Mouse (Mus musculus) cortical plate, adult 2 months (tissue): ENCODE data around the gene Cldn9. TPM values are rescaled to one million over a fixed set of nuclear protein-coding genes. Genes with fewer than 3 reads are reported as not detected.
A peak's percentile ranks its signal among the peaks of the same experiment; 100 is the strongest.

Source experiments
- H3K27ac ChIP-seq: fragments of 200-500 bp; 2 replicates; pipeline ENCODE4 v1.5.1; 2012; ENCODE audit warnings: low read length, control low read depth, inconsistent platforms; ENCODE audit not compliant: insufficient read depth
- H3K4me1 ChIP-seq: fragments of 200-500 bp; 2 replicates; pipeline ENCODE4 v1.6.1; 2011; ENCODE audit warnings: low read length; ENCODE audit not compliant: control insufficient read depth, insufficient read depth
- H3K4me3 ChIP-seq: fragments of 200-500 bp; 2 replicates; pipeline ENCODE4 v1.5.1; 2011; ENCODE audit warnings: mild to moderate bottlenecking, low read length, control low read depth; ENCODE audit not compliant: insufficient read depth
- CTCF ChIP-seq: fragments of 200-500 bp; IDR thresholded peaks from 2 replicates; pipeline ENCODE4 v1.5.1; 2011; ENCODE audit warnings: mild to moderate bottlenecking, control low read depth, low read length; ENCODE audit not compliant: insufficient read depth; ENCODE audit errors: extremely low read depth
- POLR2A ChIP-seq: fragments of 200-500 bp; IDR thresholded peaks from 2 replicates; pipeline ENCODE4 v1.6.1; 2011; ENCODE audit warnings: mild to moderate bottlenecking, low read length, control low read depth; ENCODE audit not compliant: insufficient read depth; ENCODE audit errors: extremely low read depth
- polyA plus RNA-seq: library from polyadenylated mRNA; depleted of rRNA; stranded (reverse); fragments of >200 nt; gene quantifications from 2 replicates; pipeline ENCODE4 v1.2.3, GENCODE M21; 2012; rRNA removed

Cldn9 gene
- 0.13 and 0.21 TPM in 2 replicates for polyA plus RNA-seq

GRCm38 (mm10) chr17:23683856-23684672 is at the start of gene Cldn9:
Gene Cldn9, minus strand, starts transcription at chr17:23684026.
- TF ChIP-seq CTCF = no peak
- Histone ChIP-seq H3K27ac (no peak within 1 kb of the TSS), H3K4me3 (no peak within 1 kb of the TSS), H3K4me1 (no peaks in the 10 kb centered on the region)

- Histone ChIP-seq H3K27ac (no peak overlapping the region), H3K4me1 (peaks cover 2% of the 10 kb centered on the region; the same call in 1 of the 2 replicates), H3K4me3 (no peak overlapping the region)
- TF ChIP-seq CTCF (no peak), POLR2A (no peak)
Measured at GRCm38 (mm10) chr17:23730441-23730840, 46.6 kb upstream of the Cldn9 start.

- TF ChIP-seq CTCF = no peak
- TF ChIP-seq POLR2A = no peak
Measured at GRCm38 (mm10) chr17:23726758-23727142, 42.9 kb upstream of the Cldn9 start.

GRCm38 (mm10) chr17:23725999-23726757 is 42.4 kb upstream of the Cldn9 start, which contains the start of gene Pkmyt1:
Gene Pkmyt1, plus strand, starts transcription at chr17:23726336.
- TF ChIP-seq CTCF = no peak
- peak; percentile 85; the same call in 1 of the 2 replicates for TF ChIP-seq POLR2A
- H3K4me3 ChIP-seq = peak within 1 kb of the TSS; percentile 47
- H3K4me1 ChIP-seq = peaks cover 2% of the 10 kb centered on the region; the same call in 1 of the 2 replicates
- H3K27ac ChIP-seq = peak within 1 kb of the TSS; percentile 69; the same call in 1 of the 2 replicates

More at GRCm38 (mm10) chr17:23726758-23727142, 42.9 kb upstream of the Cldn9 start:
- Histone ChIP-seq H3K27ac (0 out of 2 replicates have a peak overlapping the region, but pooled peaks have one; percentile 2), H3K4me3 (peak overlapping the region; percentile 47), H3K4me1 (peaks cover 2% of the 10 kb centered on the region; the same call in 1 of the 2 replicates)

- peaks cover 2% of the 10 kb centered on the region; the same call in 1 of the 2 replicates for H3K4me1 ChIP-seq
- TF ChIP-seq CTCF (no peak), POLR2A (no peak)
- peak overlapping the region; percentile 47; the same call in 1 of the 2 replicates for H3K4me3 ChIP-seq
- no peak overlapping the region for H3K27ac ChIP-seq
Measured at GRCm38 (mm10) chr17:23725477-23725876, 41.7 kb upstream of the Cldn9 start.

- no peak within 1 kb of the TSS for H3K27ac ChIP-seq
- H3K4me1 ChIP-seq = peaks cover 2% of the 10 kb centered on the region; the same call in 1 of the 2 replicates
- TF ChIP-seq POLR2A (no peak), CTCF (no peak)
- H3K4me3 ChIP-seq = no peak within 1 kb of the TSS
Measured at GRCm38 (mm10) chr17:23722376-23723125, 38.7 kb upstream of the Cldn9 start, which contains the start of gene 1520401A03Rik. Gene 1520401A03Rik, minus strand, starts transcription at chr17:23722783.

GRCm38 (mm10) chr17:23721886-23722285 is 38.1 kb upstream of the Cldn9 start:
- TF ChIP-seq POLR2A = no peak
- TF ChIP-seq CTCF = no peak
- H3K27ac ChIP-seq = no peak overlapping the region
- H3K4me3 ChIP-seq = no peak overlapping the region
- H3K4me1 ChIP-seq = peaks cover 2% of the 10 kb centered on the region; the same call in 1 of the 2 replicates

GRCm38 (mm10) chr17:23719455-23719854 is 35.6 kb upstream of the Cldn9 start:
- TF ChIP-seq POLR2A = no peak
- TF ChIP-seq CTCF = no peak
- Histone ChIP-seq H3K4me1 (no peaks in the 10 kb centered on the region), H3K4me3 (no peak overlapping the region), H3K27ac (no peak overlapping the region)

GRCm38 (mm10) chr17:23717003-23717402 is 33.2 kb upstream of the Cldn9 start:
- Histone ChIP-seq H3K4me3 (no peak overlapping the region), H3K27ac (no peak overlapping the region)
- TF ChIP-seq POLR2A (no peak), CTCF (no peak)

More at GRCm38 (mm10) chr17:23717003-23717402, 33.2 kb upstream of the Cldn9 start:
- H3K4me1 ChIP-seq = no peaks in the 10 kb centered on the region
